Mouse (Mus musculus) forebrain, embryonic 16.5 days (tissue): ENCODE measurements around the gene Hand2. TPM values are rescaled to one million over a fixed set of nuclear protein-coding genes. Genes with fewer than 3 reads are reported as not detected.
A peak's percentile ranks its signal among the peaks of the same experiment; 100 is the strongest.

Source experiments
- ATAC-seq: fragments of 200-750 bp; cut with Nextera tagmentation; 2 replicates; pipeline ENCODE4 v1.8.0; 2017; ENCODE audit warnings: mild to moderate bottlenecking, moderate library complexity
- H3K27ac ChIP-seq: fragments of 300-500 bp; sonication (generic); 2 replicates; pipeline ENCODE4 v1.5.1; 2014; ENCODE audit warnings: low read length, control low read depth
- H3K27me3 ChIP-seq: fragments of 300-500 bp; sonication (generic); replicated peaks from 2 replicates; pipeline ENCODE4 v1.6.1; 2014; ENCODE audit warnings: low read length; ENCODE audit not compliant: control insufficient read depth, insufficient read depth
- H3K36me3 ChIP-seq: fragments of 300-500 bp; sonication (generic); 2 replicates; pipeline ENCODE4 v1.6.1; 2014; ENCODE audit not compliant: control insufficient read depth, insufficient read depth
- H3K4me1 ChIP-seq: fragments of 300-500 bp; sonication (generic); replicated peaks from 2 replicates; pipeline ENCODE4 v1.6.1; 2014; ENCODE audit warnings: low read length; ENCODE audit not compliant: control insufficient read depth, insufficient read depth
- H3K4me2 ChIP-seq: fragments of 300-500 bp; sonication (generic); 2 replicates; pipeline ENCODE4 v1.6.1; 2014; ENCODE audit warnings: mild to moderate bottlenecking, low read length, control low read depth
- H3K4me3 ChIP-seq: fragments of 300-500 bp; sonication (generic); replicated peaks from 2 replicates; pipeline ENCODE4 v1.5.1; 2014; ENCODE audit warnings: mild to moderate bottlenecking, low read length, control low read depth
- H3K9ac ChIP-seq: fragments of 300-500 bp; sonication (generic); replicated peaks from 2 replicates; pipeline ENCODE4 v1.6.1; 2014; ENCODE audit warnings: low read depth, low read length, control low read depth
- H3K9me3 ChIP-seq: fragments of 300-500 bp; sonication (generic); 2 replicates; pipeline ENCODE4 v1.6.1; 2016; ENCODE audit warnings: low read length; ENCODE audit not compliant: control insufficient read depth
- WGBS: fragments of 180-500 bp; shearing (Covaris S2); extraction: QIAGEN DNeasy Blood & Tissue Kit; methylation state at CpG from one replicate; pipeline ENCODE4 v1.1.7; 2014; 5-methylcytosine and 5-hydroxymethylcytosine counted together
- polyA plus RNA-seq: library from polyadenylated mRNA; unstranded; fragments of >200 nt; fragmentation: Nextera tagmentation; extraction: Ambion mirVana; gene quantifications from 2 replicates; pipeline ENCODE4 v1.2.1, GENCODE M21; 2015

Hand2 gene
- polyA plus RNA-seq: not detected in 2 replicates

GRCm38 (mm10) chr8:57320851-57321743 lies at the start of gene Hand2:
TSS of gene Hand2 (plus strand) at chr8:57320983.
- no peak within 1 kb of the TSS for H3K9ac ChIP-seq
- H3K27me3 ChIP-seq: peaks cover 74% of the 10 kb centered on the region
- no peaks in the 10 kb centered on the region for H3K36me3 ChIP-seq
- peak within 1 kb of the TSS; percentile 25 for H3K4me3 ChIP-seq
- under 1% methylated on average over 81 of the region's 83 CpGs for WGBS
- no peak within 1 kb of the TSS for H3K27ac ChIP-seq
- peaks cover 15% of the 10 kb centered on the region for H3K4me1 ChIP-seq
- H3K9me3 ChIP-seq: no peaks in the 10 kb centered on the region
- peak within 1 kb of the TSS; percentile 46 for H3K4me2 ChIP-seq
- peak; percentile 65 for ATAC-seq

DNA sequence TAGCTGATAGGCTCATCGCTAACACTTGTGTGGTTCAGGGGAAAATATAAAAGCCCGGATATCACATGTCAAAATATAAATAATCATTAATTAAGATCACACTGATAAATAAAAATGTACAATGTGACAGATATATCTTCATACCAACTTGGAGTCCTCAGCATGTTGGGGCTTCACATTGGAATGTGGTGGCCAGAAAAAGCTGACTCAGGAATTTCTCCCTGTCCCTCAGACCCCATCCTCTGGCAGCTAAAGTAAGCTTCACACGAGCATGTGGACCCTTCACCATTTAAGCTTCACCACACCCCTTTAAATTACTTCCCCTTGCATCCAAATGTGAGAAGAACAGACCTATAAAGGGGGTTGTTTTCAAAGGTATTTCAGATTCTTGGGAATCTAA lies 47.7 kb upstream of the Hand2 start:
- no peak for ATAC-seq
- Histone ChIP-seq H3K4me1 (no peaks in the 10 kb centered on the region), H3K4me2 (no peak overlapping the region), H3K27me3 (no peaks in the 10 kb centered on the region), H3K36me3 (no peaks in the 10 kb centered on the region), H3K4me3 (no peak overlapping the region), H3K9ac (no peak overlapping the region), H3K27ac (no peak overlapping the region), H3K9me3 (no peaks in the 10 kb centered on the region)
- 75% methylated on average over 3 of the region's 3 CpGs for WGBS

- ATAC-seq: no peak
Observed at GRCm38 (mm10) chr8:57293441-57293840, 27.3 kb upstream of the Hand2 start.

DNA sequence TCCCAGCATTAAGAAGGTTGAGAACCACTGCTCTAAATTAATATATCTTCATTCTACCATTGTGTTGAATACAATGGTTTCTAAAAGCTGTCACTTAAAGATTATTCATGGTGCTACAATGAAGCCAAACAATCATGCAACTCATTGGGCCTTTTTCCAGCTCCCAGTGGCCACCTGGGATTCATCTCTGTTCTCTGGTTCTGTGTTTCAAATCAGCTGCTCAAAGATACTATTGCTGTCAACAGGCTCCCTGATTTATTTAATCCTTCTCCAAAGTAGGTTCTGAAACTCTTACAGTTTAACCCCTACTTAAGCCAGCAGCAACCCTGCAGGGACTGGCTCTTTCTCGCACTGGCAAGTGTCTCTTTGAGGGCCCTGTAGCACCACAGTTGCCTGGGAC lies 17.3 kb upstream of the Hand2 start:
- no peak overlapping the region for H3K9ac ChIP-seq
- no peak for ATAC-seq
- H3K36me3 ChIP-seq: no peaks in the 10 kb centered on the region
- H3K27ac ChIP-seq: no peak overlapping the region
- H3K4me3 ChIP-seq: no peak overlapping the region
- no peaks in the 10 kb centered on the region for H3K4me1 ChIP-seq
- H3K27me3 ChIP-seq: peaks cover 13% of the 10 kb centered on the region
- 47% methylated on average over 1 of the region's 1 CpGs for WGBS
- H3K9me3 ChIP-seq: no peaks in the 10 kb centered on the region
- no peak overlapping the region for H3K4me2 ChIP-seq

More at GRCm38 (mm10) chr8:57293441-57293840, 27.3 kb upstream of the Hand2 start:
- no peaks in the 10 kb centered on the region for H3K36me3 ChIP-seq
- no peak overlapping the region for H3K4me2 ChIP-seq
- WGBS: 73% methylated on average over 4 of the region's 4 CpGs
- H3K9ac ChIP-seq: no peak overlapping the region
- H3K4me3 ChIP-seq: no peak overlapping the region
- H3K9me3 ChIP-seq: no peaks in the 10 kb centered on the region
- H3K4me1 ChIP-seq: no peaks in the 10 kb centered on the region
- no peak overlapping the region for H3K27ac ChIP-seq
- no peaks in the 10 kb centered on the region for H3K27me3 ChIP-seq

DNA sequence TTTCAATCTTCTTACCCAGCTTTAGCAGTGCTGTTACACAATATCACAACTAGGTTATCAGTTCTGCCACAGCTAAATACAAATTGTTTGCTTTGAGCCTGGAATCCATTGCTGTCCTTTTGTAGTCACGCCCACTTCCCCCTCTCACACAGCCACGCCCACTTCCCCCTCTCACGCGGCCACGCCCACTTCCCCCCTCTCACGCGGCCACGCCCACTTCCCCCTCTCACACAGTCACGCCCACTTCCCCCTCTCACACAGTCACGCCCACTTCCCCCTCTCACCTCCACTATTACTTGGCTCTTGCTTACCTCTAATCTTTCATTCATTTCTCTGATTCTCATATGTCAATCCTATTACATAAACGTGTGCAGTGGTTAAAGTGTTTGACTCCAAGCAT lies 15.8 kb upstream of the Hand2 start:
- peaks cover 14% of the 10 kb centered on the region for H3K27me3 ChIP-seq
- no peak overlapping the region for H3K4me3 ChIP-seq
- no peak for ATAC-seq
- no peaks in the 10 kb centered on the region for H3K9me3 ChIP-seq
- no peaks in the 10 kb centered on the region for H3K4me1 ChIP-seq
- no peak overlapping the region for H3K4me2 ChIP-seq
- H3K9ac ChIP-seq: no peak overlapping the region
- no peaks in the 10 kb centered on the region for H3K36me3 ChIP-seq
- 62% methylated on average over 11 of the region's 11 CpGs for WGBS
- H3K27ac ChIP-seq: no peak overlapping the region

DNA sequence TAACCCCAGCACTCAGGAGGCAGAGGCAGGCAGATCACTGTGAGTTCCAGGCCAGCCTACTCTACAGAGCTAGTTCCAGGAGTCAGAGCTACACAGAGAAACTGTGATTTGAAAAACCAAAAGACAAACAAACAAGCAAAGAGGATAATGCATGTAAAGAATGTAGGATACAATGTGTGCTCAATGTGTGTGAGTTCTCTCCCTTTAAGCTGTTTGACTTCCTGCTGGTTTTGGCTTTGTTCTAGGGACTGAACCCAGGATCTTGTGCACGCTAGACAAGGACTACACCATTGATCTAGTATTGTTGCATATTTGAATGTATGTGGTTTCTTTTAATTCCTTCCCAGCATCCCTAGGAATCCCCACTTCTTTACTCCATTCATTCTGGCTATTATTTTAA lies 14.3 kb upstream of the Hand2 start:
- Histone ChIP-seq H3K4me1 (no peaks in the 10 kb centered on the region), H3K36me3 (no peaks in the 10 kb centered on the region), H3K9ac (no peak overlapping the region), H3K9me3 (no peaks in the 10 kb centered on the region), H3K4me3 (no peak overlapping the region), H3K4me2 (no peak overlapping the region), H3K27ac (no peak overlapping the region), H3K27me3 (peaks cover 18% of the 10 kb centered on the region)
- 0% methylated on average over 1 of the region's 1 CpGs for WGBS
- ATAC-seq: no peak

GRCm38 (mm10) chr8:57309844-57310485 lies 10.8 kb upstream of the Hand2 start:
- Histone ChIP-seq H3K36me3 (no peaks in the 10 kb centered on the region), H3K9ac (no peak overlapping the region), H3K9me3 (0 out of 2 replicates have a peak, but pooled peaks cover 3% of the 10 kb centered on the region), H3K27ac (no peak overlapping the region), H3K4me1 (peaks cover 3% of the 10 kb centered on the region; the same call in 1 of the 2 replicates), H3K4me3 (no peak overlapping the region), H3K27me3 (peaks cover 49% of the 10 kb centered on the region), H3K4me2 (no peak overlapping the region)
- no peak for ATAC-seq
- WGBS: 14% methylated on average over 1 of the region's 1 CpGs

GRCm38 (mm10) chr8:57312031-57312981 lies 8.5 kb upstream of the Hand2 start:
- Histone ChIP-seq H3K9ac (no peak overlapping the region), H3K27ac (no peak overlapping the region), H3K4me3 (no peak overlapping the region), H3K36me3 (no peaks in the 10 kb centered on the region), H3K4me1 (peaks cover 3% of the 10 kb centered on the region; the same call in 1 of the 2 replicates), H3K4me2 (no peak overlapping the region), H3K27me3 (peaks cover 66% of the 10 kb centered on the region), H3K9me3 (0 out of 2 replicates have a peak, but pooled peaks cover 3% of the 10 kb centered on the region)
- under 1% methylated on average over 30 of the region's 30 CpGs for WGBS
- no peak for ATAC-seq
